Mouse (Mus musculus): ENCODE measurements at regions not wholly inside any gene's neighbourhood (a gene's known extent, or its start where the extent isn't known, plus 50 kb on each side); places are given as distances from the start of the nearest gene placed in this dataset.

DNA sequence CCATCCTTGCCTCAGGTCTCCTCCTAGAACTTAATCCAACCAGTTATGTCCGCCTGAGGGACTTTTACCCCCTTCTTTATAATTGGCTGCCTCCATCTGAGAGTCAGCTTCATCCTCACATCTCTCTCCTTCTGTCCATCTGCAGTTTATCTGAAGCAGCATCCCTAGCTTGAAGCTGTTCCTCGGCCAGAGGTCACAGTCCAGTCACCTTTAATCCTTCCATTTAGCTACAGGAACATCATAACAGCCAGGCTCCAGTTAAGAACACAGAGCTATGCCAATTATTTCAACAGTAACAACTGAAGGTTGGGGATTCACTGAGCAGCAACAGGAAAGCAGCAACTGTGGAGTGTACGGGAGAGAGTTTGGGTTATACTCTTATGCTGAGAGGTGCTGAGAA lies 179.0 kb downstream of the Ice1 start:
- TF ChIP-seq POU5F1 (IDR thresholded peaks at IDR 0.05; ENCODE audit: borderline replicate concordance, low read length): no peak
- TF ChIP-seq CTCF (conservative IDR thresholded peaks at IDR 0.05; ENCODE audit: low read length): no peak
- no peak for TF ChIP-seq NANOG (IDR thresholded peaks at IDR 0.05; ENCODE audit: borderline replicate concordance, low read length)

Measured in E14TG2a.4 (cell line).